Mouse (Mus musculus): ENCODE measurements around the gene Cdkal1.

DNA sequence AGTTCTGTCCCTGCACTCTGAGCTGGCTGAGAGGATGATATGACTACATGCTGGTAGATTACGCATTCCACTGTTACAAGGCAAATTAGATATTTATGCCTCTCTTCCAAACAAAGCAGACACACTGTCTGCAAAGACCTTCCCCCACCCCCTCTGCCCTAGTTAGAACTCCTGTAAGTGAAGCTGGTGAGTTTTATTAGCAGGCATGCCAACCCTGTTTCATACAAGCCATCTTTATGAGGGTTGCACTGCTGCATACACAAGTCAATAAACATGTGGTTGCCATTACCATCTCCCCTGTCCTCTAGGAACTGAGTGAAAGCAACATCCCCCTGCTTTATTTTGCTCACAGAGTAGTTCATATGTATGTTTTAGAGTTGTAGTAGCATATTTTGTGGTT is 447.9 kb downstream of the Cdkal1 start:
- no peak for TF ChIP-seq CTCF (IDR thresholded peaks at IDR 0.05; ENCODE audit: extremely low read depth, insufficient read depth, low read length)
- no peak for TF ChIP-seq POLR2A (IDR thresholded peaks at IDR 0.05; ENCODE audit: extremely low read depth, insufficient read depth, low read length)
